Mouse (Mus musculus) cerebellum, adult 2 months (tissue): ENCODE measurements at regions not wholly inside any gene's neighbourhood (a gene's known extent, or its start where the extent isn't known, plus 50 kb on each side); places are given as distances from the start of the nearest gene placed in this dataset.
A peak's percentile ranks its signal among the peaks of the same experiment; 100 is the strongest.

Experiments used
- DNase-seq, 2 experiments: peaks; one replicate each; pipeline ENCODE4 v3.0.0; 2021
- H3K27ac ChIP-seq: fragments of 200-500 bp; 2 replicates; pipeline ENCODE4 v1.5.1; 2012; ENCODE audit warnings: low read length, control low read depth, inconsistent platforms; ENCODE audit not compliant: insufficient read depth
- H3K27me3 ChIP-seq: fragments of 200-500 bp; 2 replicates; pipeline ENCODE4 v1.6.1; 2012; ENCODE audit warnings: inconsistent platforms, mild to moderate bottlenecking, low read length, moderate library complexity; ENCODE audit not compliant: control insufficient read depth, insufficient read depth
- H3K4me1 ChIP-seq: fragments of 200-500 bp; 2 replicates; pipeline ENCODE4 v1.6.1; 2011; ENCODE audit warnings: low read length; ENCODE audit not compliant: control insufficient read depth, insufficient read depth
- H3K4me3 ChIP-seq: fragments of 200-500 bp; replicated peaks from 2 replicates; pipeline ENCODE3; 2011; ENCODE audit warnings: mild to moderate bottlenecking, low read depth, low read length, control low read depth; ENCODE audit not compliant: insufficient read depth
- CTCF ChIP-seq: fragments of 200-500 bp; IDR thresholded peaks from 2 replicates; pipeline ENCODE4 v1.5.1; 2011; ENCODE audit warnings: low read depth, mild to moderate bottlenecking, control low read depth, low read length, moderate library complexity, borderline replicate concordance; ENCODE audit not compliant: insufficient read depth
- POLR2A ChIP-seq: fragments of 200-500 bp; IDR thresholded peaks from 2 replicates; pipeline ENCODE4 v1.6.1; 2011; ENCODE audit warnings: low read length, control low read depth, borderline replicate concordance; ENCODE audit not compliant: insufficient read depth
- WGBS: fragments of 180-500 bp; shearing (Covaris S2); methylation state at CpG from one replicate; pipeline ENCODE4 v1.1.7; 2018; 5-methylcytosine and 5-hydroxymethylcytosine counted together

DNA sequence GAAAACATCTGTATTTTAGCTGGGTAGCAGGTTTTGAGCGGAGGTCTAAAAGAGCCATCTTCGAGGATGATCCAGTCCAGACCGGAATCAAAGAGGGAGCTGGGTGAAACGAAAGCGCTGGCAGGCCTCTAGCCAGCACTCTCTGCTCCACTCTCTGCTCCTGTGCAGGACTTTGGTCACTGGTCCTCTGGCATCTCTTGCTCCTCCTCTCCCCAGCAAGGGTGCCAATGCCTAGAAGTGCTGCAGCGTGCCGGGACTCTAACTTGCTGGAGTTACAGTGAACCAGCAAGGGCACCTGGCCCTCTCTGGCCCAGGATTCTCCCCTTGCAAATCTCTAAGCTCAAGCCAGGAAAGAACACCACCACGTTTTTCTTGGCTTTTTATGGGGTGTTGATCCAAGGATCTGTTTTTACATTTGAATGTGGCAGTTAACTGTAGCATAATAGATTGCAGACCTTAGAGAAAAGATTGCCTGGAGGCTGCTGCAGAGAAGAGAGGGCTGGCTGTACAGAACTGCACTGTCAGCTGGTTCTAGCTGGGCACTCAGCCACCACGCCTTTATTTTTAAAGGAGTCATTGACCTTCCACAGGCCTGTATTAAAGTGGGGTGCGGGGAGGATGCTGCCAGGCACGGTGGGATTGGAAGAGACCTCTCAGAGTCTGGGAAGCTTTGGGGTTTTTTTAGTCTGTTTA is 101.1 kb upstream of the Sesn3 start:
- H3K27me3 ChIP-seq = no peaks in the 10 kb centered on the region
- no peak for TF ChIP-seq POLR2A
- TF ChIP-seq CTCF = no peak
- WGBS = 15% methylated on average over 11 of the region's 11 CpGs
- no peak overlapping the region for H3K27ac ChIP-seq
- DNase-seq = peak; percentile 26
- H3K4me3 ChIP-seq = peak overlapping the region; percentile 16
- H3K4me1 ChIP-seq = peaks cover 5% of the 10 kb centered on the region

DNA sequence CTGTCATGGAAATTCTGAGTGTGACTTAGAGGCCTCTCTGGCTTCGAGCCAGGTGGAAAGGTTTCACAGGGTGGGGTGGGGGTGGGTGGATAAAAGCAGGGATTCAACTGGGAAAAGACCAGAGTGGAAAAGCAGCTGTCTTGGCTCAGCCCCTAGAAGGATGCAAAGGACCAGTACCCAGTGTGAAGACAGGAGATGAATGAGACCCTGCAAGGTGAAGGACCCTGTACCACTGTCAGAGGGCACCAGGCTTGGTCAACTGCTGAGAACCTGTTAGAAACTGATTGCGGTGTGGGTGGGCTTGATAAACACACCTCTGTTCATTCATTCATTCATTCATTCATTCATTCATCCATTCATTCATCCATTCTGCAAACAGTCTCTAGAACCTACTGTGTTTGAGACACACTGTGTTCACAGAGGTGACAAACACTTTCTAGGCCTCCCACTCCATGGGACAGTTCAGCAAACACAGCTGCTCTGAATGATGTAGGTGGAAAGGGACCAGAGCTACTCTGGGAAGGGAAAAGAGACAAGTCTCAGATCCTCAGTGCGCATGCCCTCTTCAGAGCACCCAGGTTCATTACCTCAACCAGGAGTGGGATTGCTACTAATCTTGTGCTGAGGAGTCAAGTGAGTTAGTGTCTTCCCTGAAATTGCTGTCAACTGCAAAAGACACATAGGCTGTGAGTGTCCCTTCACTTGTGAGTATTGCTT is 100.4 kb upstream of the Sesn3 start:
- no peak overlapping the region for H3K27ac ChIP-seq
- TF ChIP-seq POLR2A (no peak), CTCF (no peak)
- no peak for DNase-seq

DNA sequence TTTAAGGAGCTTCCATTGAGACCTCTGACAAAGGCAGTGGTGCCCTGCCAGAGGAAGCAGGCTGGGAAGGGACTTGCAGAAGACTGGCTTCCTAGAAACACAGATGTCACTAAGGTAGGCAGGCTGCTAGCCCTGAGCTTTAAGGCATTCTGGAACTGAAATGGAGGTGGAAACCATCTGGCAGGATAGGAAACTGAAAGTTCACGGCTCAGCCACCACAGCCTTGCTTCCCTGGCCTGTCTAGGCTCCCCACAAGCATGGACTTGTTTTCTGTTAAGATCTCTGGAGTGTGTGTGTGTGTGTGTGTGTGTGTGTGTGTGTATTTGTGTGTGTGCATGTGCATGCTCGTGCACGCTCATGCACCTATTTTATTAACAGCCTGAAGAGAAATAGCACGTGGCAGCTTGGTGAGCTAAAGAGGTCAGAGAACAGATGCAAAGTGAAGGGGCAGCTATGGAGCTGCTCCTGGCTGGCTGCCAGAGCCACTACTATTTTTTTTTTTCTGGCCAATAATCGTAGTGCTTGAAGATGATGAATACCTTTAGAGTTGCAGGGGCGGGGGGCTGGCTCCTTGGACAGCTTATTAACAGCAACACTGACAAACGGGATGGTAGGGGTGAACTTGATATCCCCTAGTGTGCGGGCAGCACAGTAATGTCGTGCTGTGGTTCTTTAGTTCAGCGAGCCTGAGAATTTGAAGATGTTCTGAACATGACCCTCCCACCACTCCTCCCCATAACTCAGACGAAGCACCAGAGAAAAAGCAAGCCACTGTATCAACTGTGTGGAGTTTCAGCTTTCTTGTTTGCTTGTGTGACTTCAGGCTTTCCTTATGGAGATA is 99.6 kb upstream of the Sesn3 start:
- H3K4me1 ChIP-seq = peaks cover 5% of the 10 kb centered on the region
- DNase-seq = peak; percentile 12 to 17
- no peak for TF ChIP-seq POLR2A
- TF ChIP-seq CTCF = no peak
- 19% methylated on average over 11 of the region's 11 CpGs for WGBS
- H3K27ac ChIP-seq = no peak overlapping the region
- H3K4me3 ChIP-seq = no peak overlapping the region
- no peaks in the 10 kb centered on the region; the same call in 1 of the 2 replicates for H3K27me3 ChIP-seq

More for the DNA sequence above, 100.4 kb upstream of the Sesn3 start:
- Histone ChIP-seq H3K27me3 (no peaks in the 10 kb centered on the region; the same call in 1 of the 2 replicates), H3K4me3 (no peak overlapping the region), H3K4me1 (peaks cover 5% of the 10 kb centered on the region)
- 64% methylated on average over 3 of the region's 3 CpGs for WGBS

DNA sequence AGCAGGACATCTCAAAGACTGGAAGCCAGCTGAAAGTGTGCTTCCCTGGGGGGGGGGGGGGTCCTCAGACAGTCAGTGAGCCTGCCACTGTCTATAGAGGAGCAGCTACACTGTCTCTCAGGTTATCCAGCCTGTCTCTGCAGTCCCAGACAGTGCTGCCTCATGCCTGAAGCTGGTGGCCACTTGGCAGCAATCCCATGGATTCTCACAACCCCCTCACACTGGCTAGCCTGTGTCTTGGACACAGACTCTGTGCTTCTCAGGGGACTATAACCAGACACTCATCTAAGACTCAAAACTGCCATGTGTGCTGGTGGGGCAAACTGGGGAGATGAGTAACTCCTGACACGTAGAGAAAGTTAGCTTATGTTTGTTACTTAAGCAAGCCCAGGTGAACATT is 95.1 kb upstream of the Sesn3 start:
- Histone ChIP-seq H3K27ac (no peak overlapping the region), H3K27me3 (no peaks in the 10 kb centered on the region; the same call in 1 of the 2 replicates), H3K4me1 (peaks cover 5% of the 10 kb centered on the region), H3K4me3 (no peak overlapping the region)
- TF ChIP-seq CTCF = no peak
- no peak for TF ChIP-seq POLR2A
- no peak for DNase-seq
- WGBS = 33% methylated on average over 1 of the region's 1 CpGs

DNA sequence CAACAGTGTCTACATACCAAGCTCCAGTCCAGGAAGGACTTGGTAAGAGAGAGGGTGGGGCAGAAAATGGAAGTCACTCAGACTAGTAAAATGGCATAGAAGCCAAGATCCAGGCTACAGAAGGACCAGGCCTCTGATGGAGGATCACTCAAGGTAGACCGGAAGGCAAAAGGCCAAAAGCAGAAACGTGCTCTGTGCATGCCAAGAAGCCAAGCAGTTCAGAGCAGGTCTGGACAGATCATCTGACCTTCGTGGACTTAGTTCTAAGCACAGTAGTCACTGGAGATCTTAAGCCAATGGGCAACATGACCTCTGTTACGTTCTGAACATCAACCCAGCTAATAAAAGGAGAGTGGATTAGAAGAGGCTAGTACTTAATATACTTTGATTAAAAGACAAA is 90.6 kb upstream of the Sesn3 start:
- H3K4me3 ChIP-seq = no peak overlapping the region
- no peaks in the 10 kb centered on the region for H3K27me3 ChIP-seq
- H3K27ac ChIP-seq = no peak overlapping the region
- no peak for DNase-seq
- no peak for TF ChIP-seq CTCF
- TF ChIP-seq POLR2A = no peak
- H3K4me1 ChIP-seq = no peaks in the 10 kb centered on the region
- WGBS = 75% methylated on average over 4 of the region's 4 CpGs

DNA sequence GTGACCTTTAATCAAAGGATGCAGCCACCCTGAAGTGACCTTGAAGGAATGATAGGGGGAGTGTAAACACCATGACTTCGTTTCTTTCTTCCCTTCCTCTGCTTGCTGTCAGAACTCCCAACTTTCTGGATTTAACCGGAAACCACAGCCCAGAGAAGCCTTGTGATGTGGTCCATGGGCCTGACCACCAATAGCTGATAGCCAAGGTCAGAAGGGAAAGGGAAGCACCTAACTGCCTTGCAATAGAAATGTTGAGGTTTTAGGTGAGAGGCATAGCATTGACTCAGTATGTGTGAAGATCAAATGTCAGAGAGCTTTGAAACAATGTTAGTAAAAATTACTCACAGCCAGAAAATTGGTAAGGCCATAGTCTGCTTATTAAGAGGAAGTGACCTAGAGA is 89.2 kb upstream of the Sesn3 start:
- no peak for DNase-seq
- Histone ChIP-seq H3K4me1 (no peaks in the 10 kb centered on the region), H3K27me3 (no peaks in the 10 kb centered on the region), H3K27ac (no peak overlapping the region), H3K4me3 (no peak overlapping the region)
- TF ChIP-seq CTCF = no peak
- TF ChIP-seq POLR2A = no peak
- WGBS = 51% methylated on average over 2 of the region's 2 CpGs

DNA sequence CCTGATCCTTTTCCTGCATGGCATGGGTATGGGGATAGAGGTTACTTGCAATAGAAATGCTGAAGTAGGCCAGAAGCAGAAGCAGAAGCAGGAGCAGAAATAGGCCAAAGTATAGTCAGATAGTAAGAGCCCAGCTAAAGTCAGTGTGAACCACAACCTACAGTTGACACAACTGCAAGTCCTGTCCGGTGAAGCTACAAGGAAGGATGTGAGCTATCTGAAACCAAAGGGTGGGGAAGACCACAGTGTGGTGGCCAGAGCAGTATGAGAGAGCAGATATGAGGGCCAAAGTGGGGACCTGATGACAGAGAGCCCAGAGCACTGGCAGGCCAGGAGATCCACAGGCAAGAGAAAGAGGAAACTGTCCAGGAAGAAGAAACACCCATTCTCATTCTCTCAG is 87.1 kb upstream of the Sesn3 start:
- no peak overlapping the region for H3K4me3 ChIP-seq
- no peak for DNase-seq

More for the DNA sequence above, 87.1 kb upstream of the Sesn3 start:
- Histone ChIP-seq H3K4me1 (no peaks in the 10 kb centered on the region), H3K27ac (no peak overlapping the region), H3K27me3 (no peaks in the 10 kb centered on the region)
- TF ChIP-seq CTCF (no peak), POLR2A (no peak)
- WGBS = 100% methylated on average over 1 of the region's 1 CpGs
